Comparison of ENCODE assay signal across 4 mouse cellular contexts in the genomic region with DNA sequence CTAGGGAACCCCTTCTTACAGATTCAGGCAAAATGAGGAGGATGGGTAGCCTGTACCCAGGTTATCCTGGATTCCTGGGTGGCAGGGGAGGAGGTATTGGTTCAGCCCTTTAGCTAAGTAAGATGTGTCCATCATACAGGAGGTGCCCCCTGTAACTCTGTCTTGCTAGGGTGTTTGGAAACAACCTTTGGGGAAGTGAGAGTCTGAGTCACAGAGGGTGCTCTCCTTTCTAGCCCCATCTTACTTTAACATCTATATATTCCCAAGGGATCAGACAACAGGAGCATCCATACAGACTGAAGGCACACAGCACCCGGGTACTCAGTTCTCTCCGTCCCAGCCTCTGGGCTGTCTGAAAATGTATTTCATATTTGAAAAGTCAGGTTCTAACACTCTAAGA.
"Had no signal": no experiment of that assay in that cellular context is flagged by ENCODE, and none has a peak within 500 bp of the region (broad histone marks: within the 10 kb centered on the region; RNA-seq: fewer than 3 reads in every experiment).

No protein-coding gene starts in this region.

- ATAC-seq: liver, postnatal 0 days; lung, postnatal 0 days had no signal

- DNase-seq: liver, postnatal 0 days; lung, adult 2 months; right cerebral cortex, postnatal 14 days had no signal
